Mouse (Mus musculus): ENCODE measurements around the gene Rnase2b.
"Not testable (repeated sequence)": the region's sequence is repeated elsewhere in the genome, so short reads cannot be mapped to it uniquely, and the experiment has no call there.

The Rnase2b gene

GRCm38 (mm10) chr14:51156056-51156735, 5.9 kb upstream of the Rnase2b start:
- DNase-seq, result no peak

- DNase-seq, result no peak
Observed at GRCm38 (mm10) chr14:51156736-51157068, 5.4 kb upstream of the Rnase2b start.

- no peak for DNase-seq
Observed at GRCm38 (mm10) chr14:51157072-51157471, 5.0 kb upstream of the Rnase2b start.

- not testable (repeated sequence) for DNase-seq
Observed at GRCm38 (mm10) chr14:51163323-51163722, 1.3 kb downstream of the Rnase2b start.

GRCm38 (mm10) chr14:51165435-51165834, 3.4 kb downstream of the Rnase2b start:
- no peak for DNase-seq

- no peak for DNase-seq
Observed at GRCm38 (mm10) chr14:51166068-51166467, 4.0 kb downstream of the Rnase2b start.

- DNase-seq, result peak; percentile 19
Observed at GRCm38 (mm10) chr14:51172095-51172865, 10.2 kb downstream of the Rnase2b start.

GRCm38 (mm10) chr14:51172947-51173346, 10.9 kb downstream of the Rnase2b start:
- DNase-seq, result peak; percentile 23

- no peak for DNase-seq
Observed at GRCm38 (mm10) chr14:51173843-51174242, 11.8 kb downstream of the Rnase2b start.

GRCm38 (mm10) chr14:51181051-51181450, 19.0 kb downstream of the Rnase2b start:
- DNase-seq, result not testable (repeated sequence)

GRCm38 (mm10) chr14:51195681-51196080, 33.6 kb downstream of the Rnase2b start:
- no peak for DNase-seq

GRCm38 (mm10) chr14:51199098-51200023, 37.3 kb downstream of the Rnase2b start, which contains the start of gene Ang2:
TSS of gene Ang2 (minus strand) at chr14:51199148.
- DNase-seq, result no peak

- no peak for DNase-seq
Observed at GRCm38 (mm10) chr14:51200054-51200453, 38.0 kb downstream of the Rnase2b start.

- DNase-seq, result no peak
Observed at GRCm38 (mm10) chr14:51200466-51200865, 38.4 kb downstream of the Rnase2b start.

- DNase-seq, result no peak
Observed at GRCm38 (mm10) chr14:51203115-51203514, 41.1 kb downstream of the Rnase2b start, which contains the start of gene Ear14. TSS of gene Ear14 (plus strand) at chr14:51203391.
